Mouse (Mus musculus): ENCODE measurements at regions not wholly inside any gene's neighbourhood (a gene's known extent, or its start where the extent isn't known, plus 50 kb on each side); places are given as distances from the start of the nearest gene placed in this dataset.

DNA sequence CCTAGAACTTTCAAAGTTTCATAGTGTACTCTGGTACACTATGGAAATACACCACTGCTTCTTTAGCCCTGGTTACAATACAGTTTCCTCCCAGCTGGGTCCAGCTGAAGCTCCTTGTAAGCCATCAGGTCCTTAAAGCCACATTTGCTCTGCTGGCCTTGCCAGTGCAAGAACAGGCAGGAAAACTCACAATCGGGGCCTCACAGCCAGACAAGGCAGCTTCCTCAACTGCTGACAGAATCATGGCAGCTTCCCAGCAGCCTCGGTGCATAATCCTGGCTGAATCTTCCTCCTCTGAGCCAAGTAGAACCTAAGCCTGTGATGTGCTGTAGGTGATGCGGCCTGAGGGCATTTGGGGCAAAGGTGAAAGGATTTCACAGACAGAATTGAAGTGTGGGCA lies 320.5 kb upstream of the Zmiz1 start:
- no peak for DNase-seq (ENCODE audit: low read depth, low spot score)
- WGBS, result 61% methylated on average over 3 of the region's 3 CpGs

DNA sequence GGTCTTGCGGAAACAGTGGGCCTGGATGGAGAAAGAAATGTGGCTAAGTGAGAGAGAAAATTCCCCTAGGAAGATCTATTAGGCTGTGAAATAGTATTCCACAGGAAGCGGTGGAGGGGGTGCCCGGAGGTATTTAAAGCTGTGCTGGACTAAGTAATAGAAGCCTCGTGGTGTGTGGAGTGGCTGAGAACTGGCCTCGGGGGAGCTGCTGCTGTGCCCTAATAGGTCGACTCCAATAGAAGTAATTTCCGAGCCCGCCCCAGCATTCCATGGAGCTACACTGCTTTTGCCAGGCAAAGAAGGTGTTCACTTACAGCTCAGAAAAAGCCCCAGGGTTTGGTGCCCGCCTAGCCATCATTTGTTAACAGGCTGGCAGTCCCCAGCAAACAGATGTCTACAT lies 317.1 kb upstream of the Zmiz1 start:
- 68% methylated on average over 9 of the region's 9 CpGs for WGBS
- DNase-seq (ENCODE audit: low read depth, low spot score), result no peak

DNA sequence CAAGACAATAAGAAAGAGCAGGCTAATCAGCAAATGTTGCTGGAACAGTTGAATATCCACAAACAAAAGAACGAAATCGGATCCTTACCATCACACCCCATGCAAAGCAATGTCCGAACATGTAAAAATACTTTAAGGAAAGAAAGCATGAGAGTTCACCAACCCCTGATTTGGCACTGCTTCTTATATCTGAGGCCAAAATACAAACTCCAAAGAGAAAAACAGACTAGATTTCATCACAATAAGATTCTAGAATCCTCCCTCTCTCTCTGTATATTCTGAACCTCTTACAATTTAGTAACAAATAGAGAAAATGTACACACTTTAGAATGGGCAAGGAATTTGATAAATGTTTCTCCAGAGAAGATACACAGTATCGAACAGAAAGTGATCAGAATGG lies 315.9 kb upstream of the Zmiz1 start:
- WGBS, result 82% methylated on average over 4 of the region's 4 CpGs
- DNase-seq (ENCODE audit: low read depth, low spot score), result no peak

DNA sequence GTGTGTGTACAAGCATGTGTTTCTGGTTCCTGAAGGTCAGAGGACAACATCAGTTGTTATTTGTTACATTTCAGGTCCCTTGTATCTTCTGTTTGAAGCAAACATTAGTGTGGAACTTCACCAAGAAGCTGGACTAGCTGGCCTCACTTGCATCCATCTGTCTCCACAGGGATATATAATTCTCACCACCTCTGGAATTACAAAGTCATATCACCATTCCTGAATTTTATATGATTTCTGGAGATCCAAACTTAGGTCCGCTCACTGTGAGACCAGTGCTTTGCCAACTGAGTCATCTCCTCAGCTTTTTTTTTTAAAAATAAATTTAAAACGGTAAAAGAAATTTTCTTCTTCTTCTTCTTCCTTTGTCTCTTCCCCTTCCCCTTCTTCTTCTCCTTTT lies 311.3 kb upstream of the Zmiz1 start:
- 90% methylated on average over 2 of the region's 2 CpGs for WGBS
- no peak for DNase-seq (ENCODE audit: low read depth, low spot score)

DNA sequence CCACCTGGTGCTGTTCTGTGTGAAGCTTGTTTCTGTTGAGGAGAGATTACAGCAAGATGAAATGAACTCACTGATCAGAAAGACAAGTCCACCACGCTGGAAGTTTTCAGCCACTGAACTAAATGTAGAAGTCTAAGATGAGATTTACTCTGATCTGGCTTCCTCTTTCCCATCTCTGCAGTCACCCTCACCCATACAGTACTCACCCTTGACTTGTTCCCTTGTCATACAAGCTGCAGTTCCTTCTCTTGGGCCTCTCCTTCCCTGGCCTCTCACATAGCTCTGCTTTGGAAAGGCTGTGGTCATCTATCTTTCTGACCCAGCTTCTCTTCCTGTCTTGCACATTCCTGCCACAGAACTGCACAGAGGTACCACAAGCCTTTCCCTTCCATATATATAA lies 308.0 kb upstream of the Zmiz1 start:
- no peak for DNase-seq (ENCODE audit: low read depth, low spot score)
- 79% methylated on average over 1 of the region's 1 CpGs for WGBS

DNA sequence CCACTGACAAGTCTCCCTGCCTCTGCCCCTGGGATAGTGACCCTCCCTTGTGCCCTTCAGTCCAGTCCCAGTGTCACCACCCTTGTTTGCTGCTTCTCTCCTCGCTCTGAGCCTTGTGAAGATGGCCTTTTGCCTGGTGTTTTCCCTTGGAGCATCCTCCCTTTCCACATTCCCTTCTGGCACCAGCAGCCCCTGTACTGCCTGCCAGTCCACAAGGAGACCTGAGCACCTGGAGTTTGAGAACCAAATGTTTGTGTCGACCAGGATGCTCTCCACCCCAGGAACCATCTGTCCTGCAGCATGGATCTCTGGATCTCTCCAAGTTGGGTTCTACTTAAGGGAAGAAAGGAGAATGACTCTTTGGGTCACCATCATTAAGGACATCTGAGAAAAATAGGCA lies 307.5 kb upstream of the Zmiz1 start:
- DNase-seq (ENCODE audit: low read depth, low spot score), result no peak
- 83% methylated on average over 2 of the region's 2 CpGs for WGBS

DNA sequence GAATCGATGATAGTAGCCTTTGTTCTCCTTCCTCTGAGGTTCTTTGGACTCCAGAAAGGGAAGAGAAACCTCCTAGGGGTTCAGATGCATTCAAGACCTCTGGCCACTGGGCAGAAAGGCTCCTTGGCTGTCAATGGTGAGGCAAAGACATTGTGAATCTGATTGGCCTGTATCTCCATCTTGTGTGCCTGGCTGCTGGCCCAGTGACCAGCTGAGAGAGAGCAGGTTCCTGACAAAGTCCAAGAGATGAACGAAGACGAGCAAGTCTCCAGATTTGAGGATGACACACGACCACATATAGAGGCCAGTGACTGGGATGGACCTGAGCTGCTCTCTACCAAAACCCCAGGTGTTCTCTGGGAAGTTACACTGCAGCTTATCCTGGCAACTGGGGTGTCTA lies 305.4 kb upstream of the Zmiz1 start:
- WGBS, result 79% methylated on average over 4 of the region's 4 CpGs
- DNase-seq (ENCODE audit: low read depth, low spot score), result no peak

DNA sequence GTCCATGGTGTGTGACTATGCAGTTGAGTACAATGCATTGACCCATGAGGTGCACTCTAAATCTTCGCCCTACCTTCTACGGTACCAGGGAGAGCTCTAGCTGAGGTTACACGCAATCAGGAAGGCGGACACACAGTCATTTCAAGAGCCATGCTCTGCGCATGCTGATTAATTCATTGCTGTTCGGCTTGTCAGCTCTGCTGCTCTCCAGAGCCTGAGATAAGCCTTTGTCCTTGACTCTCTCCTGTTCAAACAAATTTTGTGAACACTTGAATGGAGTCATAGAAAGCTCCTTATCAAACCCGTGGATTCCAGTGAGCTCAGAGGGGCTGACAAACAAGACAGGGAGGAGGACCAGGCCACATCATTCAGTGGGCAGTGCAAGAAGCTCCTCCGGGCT lies 304.8 kb upstream of the Zmiz1 start:
- WGBS, result 81% methylated on average over 8 of the region's 8 CpGs
- no peak for DNase-seq (ENCODE audit: low read depth, low spot score)

DNA sequence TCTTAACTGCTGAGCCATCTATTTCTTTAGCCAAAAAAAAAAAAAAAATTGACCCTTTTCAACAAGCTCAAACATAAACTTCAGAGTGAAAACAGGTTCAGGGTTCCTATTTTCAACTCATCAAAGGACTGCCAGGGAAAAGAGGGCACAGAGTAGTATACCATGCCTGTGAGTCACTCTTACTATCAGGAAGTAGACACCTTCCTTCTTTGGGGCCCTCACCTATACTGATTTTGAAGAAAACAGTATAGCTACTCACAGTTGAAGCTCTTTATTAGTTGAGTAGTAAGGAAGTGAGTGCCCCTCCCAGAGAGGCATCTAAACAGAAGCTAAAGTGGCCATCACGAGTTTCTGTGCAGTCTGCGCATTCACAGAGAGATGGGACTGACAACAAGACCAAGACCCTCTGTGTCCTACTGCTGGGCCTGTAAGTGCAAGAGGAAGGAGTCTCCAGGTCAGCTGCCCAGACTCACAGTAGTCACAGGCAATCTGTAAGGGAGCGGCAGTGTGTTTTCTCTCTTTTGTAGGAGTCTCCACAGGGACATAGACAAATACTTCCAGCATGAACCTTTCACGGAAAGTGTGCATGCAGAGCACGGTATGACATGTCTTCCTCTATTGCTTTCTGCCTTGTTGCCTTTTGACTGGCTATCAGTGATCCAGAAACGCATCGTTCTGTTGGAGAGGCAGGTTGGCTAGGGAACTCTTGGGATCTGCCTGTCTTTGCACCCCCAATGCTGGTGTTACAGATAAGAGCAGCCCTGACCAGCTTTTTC lies 303.8 kb upstream of the Zmiz1 start:
- WGBS, result 63% methylated on average over 7 of the region's 7 CpGs
- DNase-seq (ENCODE audit: low read depth, low spot score), result no peak

DNA sequence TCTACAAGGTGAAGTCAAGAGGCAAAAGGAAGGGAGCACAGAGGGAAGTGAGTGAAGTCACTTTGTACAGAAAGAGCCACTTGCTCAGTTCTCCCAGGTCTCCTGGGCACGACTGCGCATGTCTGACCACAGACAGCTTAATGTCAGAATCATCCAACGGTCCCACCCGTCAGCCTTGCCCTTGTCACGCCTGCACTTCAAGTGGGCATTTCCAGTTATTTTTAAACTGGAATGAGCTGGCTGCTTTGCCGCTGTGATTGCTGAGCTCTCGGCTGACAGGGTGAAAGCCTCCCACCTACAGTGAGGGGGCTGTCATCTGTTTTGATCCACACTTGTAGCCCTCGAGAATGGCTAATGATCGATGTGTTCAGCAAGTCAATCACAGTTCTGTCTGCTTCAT lies 302.8 kb upstream of the Zmiz1 start:
- no peak for DNase-seq (ENCODE audit: low read depth, low spot score)
- WGBS, result 71% methylated on average over 9 of the region's 9 CpGs

DNA sequence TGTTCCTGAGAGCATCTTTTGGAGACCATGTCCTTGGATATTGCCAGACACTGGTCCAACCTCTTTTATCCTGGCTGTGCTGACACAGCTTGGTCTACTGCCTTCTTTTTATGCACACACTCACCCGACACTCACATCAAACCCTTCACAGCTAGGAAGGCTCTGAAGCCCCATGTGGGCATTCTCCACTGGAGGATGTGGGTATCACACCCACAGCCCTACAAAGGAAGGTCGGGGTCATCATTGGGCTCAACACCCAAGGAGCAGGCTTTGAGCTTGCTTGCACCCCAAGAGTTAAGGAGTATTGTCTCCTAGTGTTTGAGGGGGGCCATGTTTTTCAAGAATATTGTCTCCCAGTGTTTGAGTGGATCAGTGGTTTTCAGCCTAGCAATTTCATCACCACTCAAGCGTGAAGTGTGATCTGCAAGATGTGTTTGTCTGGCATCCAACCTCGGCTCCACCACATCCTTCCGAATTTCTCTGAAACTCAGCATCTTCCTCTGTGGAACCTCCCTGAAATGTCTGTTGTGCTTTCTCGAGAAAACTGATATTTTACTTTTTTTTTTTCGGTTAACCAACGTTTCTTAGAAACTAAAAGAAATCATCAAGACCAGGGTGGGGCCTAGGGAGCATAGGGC lies 297.2 kb upstream of the Zmiz1 start:
- no peak for DNase-seq (ENCODE audit: low read depth, low spot score)
- WGBS, result 81% methylated on average over 8 of the region's 8 CpGs

DNA sequence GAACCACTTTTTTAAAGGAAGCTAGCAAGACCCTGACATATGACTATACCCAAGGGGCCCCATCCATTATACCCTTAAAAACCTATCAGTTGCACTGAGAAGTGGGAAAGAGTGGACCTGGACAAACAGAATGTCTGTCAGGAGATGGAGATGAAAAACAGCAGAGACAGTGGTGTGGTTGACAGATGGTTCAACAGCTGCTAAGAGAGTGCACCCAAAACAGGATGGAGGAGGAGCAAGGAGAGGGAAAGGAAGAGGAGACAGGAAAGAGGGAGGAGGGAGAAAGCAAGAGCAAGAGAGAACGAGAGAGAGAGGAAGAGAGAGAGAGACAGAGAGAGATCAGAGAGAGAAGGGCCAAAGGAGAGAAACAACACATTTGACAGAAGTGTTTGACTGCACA lies 292.8 kb upstream of the Zmiz1 start:
- 53% methylated on average over 1 of the region's 1 CpGs for WGBS
- DNase-seq (ENCODE audit: low read depth, low spot score), result no peak

DNA sequence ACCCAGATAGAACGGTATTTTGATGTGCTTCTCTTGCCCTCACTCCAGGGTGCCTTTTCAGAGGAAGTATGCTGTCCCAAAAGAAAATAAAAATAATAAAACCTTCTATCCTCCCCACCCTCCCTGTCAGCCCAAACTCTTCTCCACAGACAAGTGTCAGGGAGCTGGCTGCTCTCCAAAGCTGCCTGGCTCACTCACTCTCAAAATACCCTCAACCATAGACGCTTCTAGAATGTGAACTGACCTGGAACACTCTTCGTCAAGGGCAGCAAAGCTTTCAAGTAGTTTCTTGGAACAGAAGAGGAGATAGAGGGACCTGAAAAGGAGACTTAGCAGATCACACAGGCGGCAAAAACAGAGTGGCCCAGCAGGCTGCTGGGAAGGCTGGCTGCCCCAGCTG lies 291.4 kb upstream of the Zmiz1 start:
- WGBS, result 72% methylated on average over 4 of the region's 4 CpGs
- no peak for DNase-seq (ENCODE audit: low read depth, low spot score)

DNA sequence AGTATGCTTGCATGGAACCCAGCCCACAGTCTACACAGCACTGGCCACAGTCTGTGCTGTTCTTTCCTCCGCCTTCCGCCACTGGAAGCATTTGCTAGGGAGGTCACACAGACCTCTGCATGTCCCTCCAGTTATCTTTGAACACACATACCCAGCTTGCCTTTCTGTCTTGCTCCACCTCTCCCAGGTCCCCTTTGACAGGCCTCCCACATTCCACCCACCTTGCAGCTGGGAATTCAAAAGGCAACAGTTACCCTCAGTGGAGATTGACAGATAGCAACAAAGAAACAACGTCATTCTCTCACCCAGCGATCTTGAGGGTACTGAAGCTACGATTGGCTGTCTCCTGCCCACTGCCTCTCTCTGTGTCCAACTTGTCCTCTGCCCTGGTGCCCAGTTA lies 290.7 kb upstream of the Zmiz1 start:
- WGBS, result 76% methylated on average over 5 of the region's 5 CpGs
- no peak for DNase-seq (ENCODE audit: low read depth, low spot score)

DNA sequence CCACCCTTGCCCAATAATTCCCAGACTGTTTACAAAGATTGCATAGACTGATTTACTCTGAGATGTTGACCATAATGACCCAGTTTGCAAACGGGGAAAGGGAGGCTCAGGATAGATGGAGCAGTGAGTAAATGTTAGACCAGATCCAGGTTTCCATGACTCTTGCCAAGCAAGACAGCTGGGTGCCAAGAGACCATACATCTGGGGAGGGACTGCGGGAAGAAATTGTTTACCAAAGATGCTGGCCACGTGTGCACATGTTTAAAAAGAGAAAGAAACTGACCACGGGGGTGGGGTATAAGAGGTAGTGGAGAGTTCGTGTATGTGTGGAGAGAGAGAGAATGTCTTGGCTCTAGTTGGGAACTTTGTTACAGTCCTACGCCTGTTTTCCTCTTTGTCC lies 285.7 kb upstream of the Zmiz1 start:
- DNase-seq (ENCODE audit: low read depth, low spot score), result no peak
- WGBS, result 29% methylated on average over 6 of the region's 6 CpGs

DNA sequence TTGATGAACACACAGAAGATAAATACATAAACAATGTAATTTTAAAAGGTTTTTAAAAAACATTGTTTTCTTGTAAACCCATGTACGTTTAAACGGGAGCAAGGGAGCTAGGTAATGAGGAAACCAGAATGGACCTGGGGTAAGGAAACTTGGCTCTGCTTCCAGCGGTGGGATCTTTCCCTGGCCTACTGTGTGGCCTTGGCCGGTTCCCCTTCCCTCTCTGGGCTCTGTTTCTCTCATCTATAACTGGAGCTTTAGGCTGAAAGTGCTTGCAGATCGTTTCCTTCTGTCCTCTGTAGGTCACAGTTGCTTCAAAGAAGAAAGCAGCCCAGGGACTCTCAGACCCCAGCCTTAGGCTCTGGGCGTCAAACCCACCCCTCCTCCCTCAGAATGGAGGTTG lies 285.1 kb upstream of the Zmiz1 start:
- no peak for DNase-seq (ENCODE audit: low read depth, low spot score)
- WGBS, result 66% methylated on average over 6 of the region's 6 CpGs

DNA sequence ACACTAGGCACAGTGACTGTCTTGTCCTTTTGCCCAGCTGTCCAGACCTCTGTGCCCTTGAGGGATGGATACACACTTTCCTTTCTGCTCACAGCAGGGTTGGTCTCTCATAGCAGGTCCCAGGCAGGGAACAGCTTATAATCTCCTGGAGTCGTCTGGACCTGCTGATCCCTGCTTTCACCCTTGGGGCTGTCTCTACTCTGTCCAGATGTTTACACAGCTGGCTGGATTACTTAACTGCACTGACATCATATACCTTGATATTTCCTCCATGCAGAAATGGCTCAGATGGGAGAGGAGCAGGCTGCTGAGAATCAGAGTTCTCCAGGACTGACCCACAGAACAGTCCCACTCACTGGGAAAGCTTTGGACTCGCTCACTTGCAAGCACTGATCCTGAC lies 284.6 kb upstream of the Zmiz1 start:
- no peak for DNase-seq (ENCODE audit: low read depth, low spot score)
- 37% methylated on average over 2 of the region's 2 CpGs for WGBS

DNA sequence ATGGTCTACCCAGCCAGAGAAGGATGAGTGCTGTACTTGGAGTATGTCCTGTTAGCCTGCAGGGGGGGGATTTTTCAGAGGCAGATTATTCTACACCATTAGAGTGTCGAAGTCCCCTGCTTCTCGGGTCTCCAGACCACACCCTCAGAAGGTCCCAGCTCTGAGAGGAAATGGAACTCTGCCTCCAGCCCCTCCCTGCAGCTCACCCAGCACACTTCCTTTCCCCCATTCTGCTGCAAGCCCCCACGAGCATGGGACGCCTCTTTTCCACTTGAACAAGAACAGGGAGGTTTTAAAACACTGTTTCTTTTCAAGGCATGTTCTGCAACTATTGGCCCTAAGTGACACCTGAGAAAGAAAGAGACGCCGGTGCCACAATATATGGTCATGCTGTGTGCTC lies 282.8 kb upstream of the Zmiz1 start:
- WGBS, result 66% methylated on average over 6 of the region's 6 CpGs
- no peak for DNase-seq (ENCODE audit: low read depth, low spot score)

DNA sequence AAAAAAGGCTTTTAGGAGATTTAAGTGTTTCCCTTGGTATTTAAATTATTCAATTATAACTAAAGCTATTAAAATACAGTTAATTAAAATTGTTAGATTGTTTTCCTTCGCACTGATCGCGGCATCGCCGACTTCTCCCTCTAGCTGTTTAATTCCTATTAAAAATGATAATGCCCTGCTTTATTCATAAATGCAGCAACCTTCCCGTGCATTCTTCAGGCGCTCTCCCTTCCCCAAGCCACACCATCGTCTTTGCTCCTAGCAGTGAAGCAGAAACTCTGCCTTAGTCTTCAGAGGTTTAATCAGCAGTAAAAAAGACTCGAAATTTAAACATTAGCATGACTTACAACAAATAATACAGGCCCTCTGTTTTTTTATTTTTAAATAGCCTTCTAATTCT lies 278.9 kb upstream of the Zmiz1 start:
- no peak for DNase-seq (ENCODE audit: low read depth, low spot score)
- WGBS, result 83% methylated on average over 9 of the region's 9 CpGs

DNA sequence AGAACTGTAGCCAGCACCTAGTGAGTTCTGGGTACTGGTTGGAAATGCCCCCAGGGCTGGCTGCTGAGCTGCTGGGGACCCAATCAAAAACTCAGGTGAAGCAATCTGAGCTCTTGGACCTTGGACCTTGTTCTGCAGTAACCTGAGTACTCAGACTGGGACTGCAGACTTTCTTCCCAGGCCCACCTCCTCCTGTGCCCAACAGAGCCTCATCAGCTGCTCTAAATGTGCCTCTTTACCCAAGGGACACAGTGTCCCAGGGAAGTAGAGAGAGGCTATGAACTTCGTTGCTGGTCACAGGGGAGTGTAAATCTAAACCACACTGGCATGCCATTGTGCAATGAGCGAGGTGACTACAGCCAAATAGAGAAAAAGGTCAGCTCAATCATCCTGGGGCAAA lies 277.6 kb upstream of the Zmiz1 start:
- WGBS, result 24% methylated on average over 2 of the region's 2 CpGs
- no peak for DNase-seq (ENCODE audit: low read depth, low spot score)

DNA sequence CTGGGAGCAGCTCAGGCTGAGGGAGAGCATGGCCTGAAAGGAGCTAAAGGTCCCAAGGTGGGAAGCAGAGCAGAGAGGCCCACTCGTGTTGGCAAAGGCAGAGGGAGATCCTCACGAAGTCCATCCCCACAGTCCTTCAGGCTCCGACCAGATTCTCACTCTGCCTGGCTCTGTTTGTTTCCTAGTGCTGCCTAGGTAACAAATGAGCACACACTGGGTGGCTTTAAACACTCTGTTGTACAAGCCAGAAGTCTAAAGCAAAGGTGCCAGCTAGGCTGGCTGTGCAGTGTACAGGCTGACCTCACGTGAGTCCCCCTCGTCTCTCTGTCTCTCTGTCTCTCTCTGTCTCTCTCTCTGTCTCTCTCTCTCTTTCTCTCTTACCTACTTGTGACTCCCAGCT lies 274.9 kb upstream of the Zmiz1 start:
- no peak for DNase-seq (ENCODE audit: low read depth, low spot score)
- WGBS, result 20% methylated on average over 5 of the region's 5 CpGs

DNA sequence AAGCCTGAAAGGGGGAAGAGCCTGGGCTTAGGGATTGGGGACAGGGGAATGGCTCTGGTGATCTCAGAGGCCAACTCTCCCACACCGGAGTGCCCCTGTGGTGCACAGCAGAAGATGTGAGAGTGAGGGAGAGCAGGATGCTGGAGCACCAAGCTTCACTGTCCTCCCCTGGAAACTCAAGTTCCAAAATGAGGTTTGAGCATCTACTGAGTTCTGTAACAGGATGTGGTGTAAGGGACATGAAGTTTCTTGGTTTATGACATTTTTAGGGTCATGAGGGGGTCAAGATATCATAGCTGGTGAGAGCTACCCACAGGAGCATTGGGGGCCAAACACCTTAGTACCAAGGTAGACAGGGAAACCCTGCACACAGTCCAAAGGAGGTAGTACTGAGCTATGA lies 274.1 kb upstream of the Zmiz1 start:
- DNase-seq (ENCODE audit: low read depth, low spot score), result no peak
- 89% methylated on average over 1 of the region's 1 CpGs for WGBS

Data from large intestine, adult 2 months (tissue).